Mouse (Mus musculus) thymus, adult 2 months (tissue): ENCODE measurements around the gene Bdkrb1.

Experiments used
- CTCF ChIP-seq: fragments of 200-500 bp; IDR thresholded peaks from 2 replicates; pipeline ENCODE4 v1.5.1; 2012; ENCODE audit warnings: mild to moderate bottlenecking, control low read depth, low read length, moderate library complexity, borderline replicate concordance; ENCODE audit not compliant: control insufficient read depth, poor library complexity, insufficient read depth; ENCODE audit errors: extremely low read depth
- POLR2A ChIP-seq: fragments of 200-500 bp; IDR thresholded peaks from 2 replicates; pipeline ENCODE4 v1.6.1; 2012; ENCODE audit warnings: mild to moderate bottlenecking, low read length, control low read depth, moderate library complexity; ENCODE audit not compliant: control insufficient read depth, poor library complexity, insufficient read depth; ENCODE audit errors: extremely low read depth

- TF ChIP-seq POLR2A: no peak
- no peak for TF ChIP-seq CTCF
Measured at GRCm38 (mm10) chr12:105598503-105598902, 4.4 kb upstream of the Bdkrb1 start.
